Mouse (Mus musculus): ENCODE results near the gene Pigt. TPM values are rescaled to one million over a fixed set of nuclear protein-coding genes. Genes with fewer than 3 reads are reported as not detected.

Gene Pigt
- polyA plus RNA-seq, 1 experiment from 2014 or later: 67.3 TPM

Other genes with a start within 250 kb of the Pigt start
- gene Svs3b, start 240.9 kb upstream of the Pigt start, polyA plus RNA-seq (2015; fragmentation: Nextera tagmentation; extraction: Ambion mirVana): not detected in 2 replicates
- not detected in 2 replicates for gene Svs4, start 219.1 kb upstream of the Pigt start, polyA plus RNA-seq (2015; fragmentation: Nextera tagmentation; extraction: Ambion mirVana)
- not detected in 2 replicates for gene Svs3a, start 208.3 kb upstream of the Pigt start, polyA plus RNA-seq (2015; fragmentation: Nextera tagmentation; extraction: Ambion mirVana)
- gene Svs6, start 180.8 kb upstream of the Pigt start, polyA plus RNA-seq (2015; fragmentation: Nextera tagmentation; extraction: Ambion mirVana): not detected in 2 replicates
- not detected in 2 replicates for gene Svs5, start 164.8 kb upstream of the Pigt start, polyA plus RNA-seq (2015; fragmentation: Nextera tagmentation; extraction: Ambion mirVana)
- gene Slpi, start 108.4 kb upstream of the Pigt start, polyA plus RNA-seq (2015; fragmentation: Nextera tagmentation; extraction: Ambion mirVana): 0.49 and 0.92 TPM in 2 replicates
- gene Rbpjl, start 94.4 kb upstream of the Pigt start, polyA plus RNA-seq (2015; fragmentation: Nextera tagmentation; extraction: Ambion mirVana): 0.05 and 0.09 TPM in 2 replicates
- 2.3 and 9.3 TPM in 2 replicates for gene Matn4, start 92.4 kb upstream of the Pigt start, polyA plus RNA-seq (2015; fragmentation: Nextera tagmentation; extraction: Ambion mirVana)
- 9.0 and 9.7 TPM in 2 replicates for gene Sdc4, start 53.6 kb upstream of the Pigt start, polyA plus RNA-seq (2015; fragmentation: Nextera tagmentation; extraction: Ambion mirVana)
- gene Sys1, start 40.6 kb upstream of the Pigt start, polyA plus RNA-seq (2015; fragmentation: Nextera tagmentation; extraction: Ambion mirVana): 84.3 and 85.3 TPM in 2 replicates
- 5.0 and 5.9 TPM in 2 replicates for gene Gm20458, start 36.6 kb upstream of the Pigt start, polyA plus RNA-seq (2015; fragmentation: Nextera tagmentation; extraction: Ambion mirVana)
- 0.18 TPM in 1 of 2 replicates, not detected in the other for gene Trp53tg5, start 23.8 kb upstream of the Pigt start, polyA plus RNA-seq (2015; fragmentation: Nextera tagmentation; extraction: Ambion mirVana)
- gene Dbndd2, start 11.4 kb upstream of the Pigt start, polyA plus RNA-seq (2015; fragmentation: Nextera tagmentation; extraction: Ambion mirVana): 12.0 and 13.8 TPM in 2 replicates
- gene Wfdc2, start 64.9 kb downstream of the Pigt start, polyA plus RNA-seq (2015; fragmentation: Nextera tagmentation; extraction: Ambion mirVana): 4.5 and 5.5 TPM in 2 replicates
- not detected in 2 replicates for gene Spint3, start 75.9 kb downstream of the Pigt start, polyA plus RNA-seq (2015; fragmentation: Nextera tagmentation; extraction: Ambion mirVana)
- not detected in 2 replicates for gene Wfdc6a, start 87.9 kb downstream of the Pigt start, polyA plus RNA-seq (2015; fragmentation: Nextera tagmentation; extraction: Ambion mirVana)
- not detected in 2 replicates for gene Eppin, start 96.1 kb downstream of the Pigt start, polyA plus RNA-seq (2015; fragmentation: Nextera tagmentation; extraction: Ambion mirVana)
- gene Wfdc6b, start 116.0 kb downstream of the Pigt start, polyA plus RNA-seq (2015; fragmentation: Nextera tagmentation; extraction: Ambion mirVana): not detected in 2 replicates
- not detected in 2 replicates for gene Wfdc8, start 116.1 kb downstream of the Pigt start, polyA plus RNA-seq (2015; fragmentation: Nextera tagmentation; extraction: Ambion mirVana)
- gene Wfdc16, start 141.3 kb downstream of the Pigt start, polyA plus RNA-seq (2015; fragmentation: Nextera tagmentation; extraction: Ambion mirVana): not detected in 2 replicates
- gene Wfdc10, start 158.5 kb downstream of the Pigt start, polyA plus RNA-seq (2015; fragmentation: Nextera tagmentation; extraction: Ambion mirVana): not detected in 2 replicates
- gene Wfdc9, start 159.1 kb downstream of the Pigt start, polyA plus RNA-seq (2015; fragmentation: Nextera tagmentation; extraction: Ambion mirVana): not detected in 2 replicates
- not detected in 2 replicates for gene Wfdc11, start 176.6 kb downstream of the Pigt start, polyA plus RNA-seq (2015; fragmentation: Nextera tagmentation; extraction: Ambion mirVana)
- gene Wfdc13, start 187.6 kb downstream of the Pigt start, polyA plus RNA-seq (2015; fragmentation: Nextera tagmentation; extraction: Ambion mirVana): not detected in 2 replicates
- gene Spint4, start 201.0 kb downstream of the Pigt start, polyA plus RNA-seq (2015; fragmentation: Nextera tagmentation; extraction: Ambion mirVana): not detected in 2 replicates
- not detected in 2 replicates for gene Spint5, start 217.8 kb downstream of the Pigt start, polyA plus RNA-seq (2015; fragmentation: Nextera tagmentation; extraction: Ambion mirVana)
- 0.95 and 1.2 TPM in 2 replicates for gene Wfdc3, start 248.4 kb downstream of the Pigt start, polyA plus RNA-seq (2015; fragmentation: Nextera tagmentation; extraction: Ambion mirVana)
- gene Dnttip1, start 248.5 kb downstream of the Pigt start, polyA plus RNA-seq (2015; fragmentation: Nextera tagmentation; extraction: Ambion mirVana): 65.0 and 72.3 TPM in 2 replicates